Mouse (Mus musculus) megakaryocyte progenitor cell, adult 5-6 weeks (primary cell): ENCODE data around the gene Zfr. TPM values are rescaled to one million over a fixed set of nuclear protein-coding genes. Genes with fewer than 3 reads are reported as not detected.
"Not testable (repeated sequence)": the region's sequence is repeated elsewhere in the genome, so short reads cannot be mapped to it uniquely, and the experiment has no call there.

ENCODE experiments used
- ATAC-seq: replicated peaks from 2 replicates; pipeline ENCODE4 v1.8.0; 2016; ENCODE audit warnings: mild to moderate bottlenecking, moderate TSS enrichment, inconsistent platforms; ENCODE audit not compliant: poor library complexity
- total RNA-seq, 2 experiments: library from RNA; stranded (forward) in 1 of 2; stranded (reverse) in 1 of 2; fragments of 157-497, 149-512 nt in 1 of 2; fragments of 200-1000 nt in 1 of 2; gene quantifications; 2 replicates each; pipeline versions ENCODE4 v1.2.3 to v1.2.4; 2015 to 2017

Gene Zfr
- total RNA-seq, 2 experiments from 2014 or later = 49.0 to 147 TPM

DNA sequence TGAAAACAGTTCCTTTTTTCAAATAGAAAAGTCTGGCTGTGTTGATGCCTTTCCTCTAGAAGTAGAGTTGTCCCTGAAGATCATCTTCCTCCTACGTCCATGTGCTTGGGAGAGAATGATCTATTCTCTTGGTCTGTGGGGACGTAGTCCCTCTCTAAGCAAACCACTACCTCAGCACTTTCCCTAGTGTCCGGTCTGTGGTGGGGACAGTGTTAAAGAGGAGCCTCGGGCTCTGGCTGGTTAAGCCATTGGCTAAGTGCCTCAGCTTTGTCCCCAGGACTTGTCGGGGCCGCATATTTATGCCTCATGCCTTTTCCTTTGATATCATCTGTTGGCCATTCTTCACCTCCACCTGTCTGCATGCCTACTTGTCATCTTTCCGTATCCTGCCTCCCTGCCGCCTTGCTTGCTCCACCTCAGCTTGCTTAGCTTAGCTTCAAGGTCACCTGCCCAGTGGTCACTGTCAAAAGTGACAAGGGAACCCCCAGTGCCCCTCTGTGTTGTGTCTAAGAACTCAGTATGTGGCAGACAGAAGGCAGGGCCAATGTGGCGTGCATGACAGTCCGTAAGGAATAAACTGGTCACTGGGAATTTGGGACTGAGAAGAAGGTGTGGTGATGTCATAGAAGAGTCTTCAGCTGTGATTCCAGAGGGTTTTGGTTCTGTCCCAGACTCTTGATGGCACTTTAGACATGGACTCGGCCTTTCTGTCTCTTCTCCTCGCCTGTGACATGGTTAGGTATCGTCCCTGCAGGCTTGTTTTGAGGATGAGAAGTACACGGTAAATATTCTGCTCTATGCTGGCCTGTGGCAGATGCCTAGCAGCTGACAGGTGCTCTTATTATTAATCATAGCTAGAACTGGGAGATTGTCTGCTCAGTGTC lies 97.1 kb downstream of the Zfr start:
- no peak for ATAC-seq

DNA sequence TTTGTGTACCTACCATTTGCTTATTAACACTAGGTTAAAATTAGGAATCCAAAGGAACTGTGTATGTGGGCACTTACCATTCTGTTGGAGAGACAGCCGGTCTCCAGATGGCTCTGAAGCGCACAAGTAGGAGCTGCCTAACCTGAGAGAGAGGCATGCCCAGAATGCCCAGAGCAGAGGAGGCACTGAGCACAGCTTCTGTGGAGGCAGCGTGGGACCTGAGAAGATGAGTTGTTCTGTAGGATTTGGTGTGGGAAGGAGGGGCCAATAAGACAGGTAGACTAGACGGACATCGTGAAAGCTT lies 97.7 kb downstream of the Zfr start:
- no peak for ATAC-seq

DNA sequence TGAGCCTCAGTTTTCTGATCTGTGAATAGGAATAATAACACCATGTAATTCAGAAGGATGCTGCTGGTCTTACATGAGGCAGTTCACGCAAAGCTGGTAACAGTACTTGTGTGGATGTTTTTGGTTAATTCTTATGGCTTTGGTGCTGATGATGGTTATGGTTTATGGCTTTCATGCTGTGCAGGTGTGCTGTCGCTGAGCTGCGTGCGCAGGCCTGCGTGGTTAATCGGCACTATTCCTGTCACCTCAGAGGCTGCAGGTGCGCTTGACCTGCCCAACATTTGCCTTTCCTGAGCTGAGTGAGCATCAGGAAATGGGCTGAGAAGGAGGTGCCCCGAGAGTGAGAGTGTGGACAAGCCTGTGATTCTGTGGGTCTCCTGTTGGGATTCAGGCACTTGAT lies 98.5 kb downstream of the Zfr start:
- ATAC-seq = no peak

DNA sequence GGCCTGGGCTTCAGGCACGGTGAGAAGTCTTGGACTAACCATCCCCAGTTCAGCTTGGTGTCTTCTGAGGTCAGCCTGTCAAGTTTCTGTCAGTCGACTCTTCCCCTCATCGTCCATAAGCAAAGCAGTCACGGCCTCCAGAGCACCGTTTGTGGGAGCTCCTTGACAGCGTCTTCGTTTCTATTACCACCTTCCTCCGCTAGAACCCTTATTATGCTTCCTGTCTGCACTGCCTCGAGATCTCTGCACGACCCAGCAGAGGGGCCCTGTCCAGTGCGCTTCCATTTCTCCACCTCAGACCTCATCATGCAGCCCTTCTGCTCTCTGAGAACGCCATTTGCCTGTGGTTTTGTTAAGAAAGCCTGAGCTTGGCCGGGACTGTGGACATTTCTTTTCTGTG lies 99.2 kb downstream of the Zfr start:
- ATAC-seq = peak; percentile 61

DNA sequence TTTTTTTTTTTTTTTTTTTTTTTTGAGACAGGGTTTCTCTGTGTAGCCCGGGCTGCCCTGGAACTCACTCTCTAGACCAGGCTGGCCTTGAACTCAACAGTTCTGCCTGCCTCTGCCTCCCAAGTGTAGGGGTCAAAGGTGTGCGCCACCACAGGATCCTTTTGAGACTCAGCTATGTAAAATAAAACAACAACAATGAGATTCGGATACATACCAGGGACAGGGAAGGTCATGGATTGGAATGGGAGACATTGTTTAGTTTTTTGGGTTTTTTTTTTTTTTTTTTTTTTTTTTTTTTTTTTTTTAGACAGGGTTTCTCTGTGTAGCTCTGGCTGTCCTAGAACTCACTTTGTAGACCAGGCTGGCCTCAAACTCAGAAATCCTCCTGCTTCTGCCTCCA lies 99.7 kb downstream of the Zfr start:
- ATAC-seq = not testable (repeated sequence)

DNA sequence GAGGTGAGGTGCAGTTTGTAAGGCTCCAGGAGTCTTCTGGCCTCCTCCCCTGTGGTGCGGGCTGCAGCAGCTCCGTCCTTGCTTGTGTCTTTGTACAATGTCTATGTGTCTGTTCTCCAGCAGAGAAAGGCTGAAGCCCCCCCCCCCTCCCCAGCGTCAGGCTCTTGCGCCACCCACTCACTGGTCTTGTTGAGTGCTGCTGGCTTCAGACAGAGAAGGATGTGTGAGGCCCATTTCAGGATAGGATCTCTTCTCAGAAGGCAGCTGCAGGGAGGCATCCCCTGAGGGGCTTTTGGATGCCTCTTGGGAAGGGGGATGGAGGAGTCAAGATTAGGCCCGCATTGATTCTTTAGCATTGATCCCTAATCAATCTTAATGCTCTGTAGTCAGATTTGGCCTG lies 100.2 kb downstream of the Zfr start:
- ATAC-seq = no peak

DNA sequence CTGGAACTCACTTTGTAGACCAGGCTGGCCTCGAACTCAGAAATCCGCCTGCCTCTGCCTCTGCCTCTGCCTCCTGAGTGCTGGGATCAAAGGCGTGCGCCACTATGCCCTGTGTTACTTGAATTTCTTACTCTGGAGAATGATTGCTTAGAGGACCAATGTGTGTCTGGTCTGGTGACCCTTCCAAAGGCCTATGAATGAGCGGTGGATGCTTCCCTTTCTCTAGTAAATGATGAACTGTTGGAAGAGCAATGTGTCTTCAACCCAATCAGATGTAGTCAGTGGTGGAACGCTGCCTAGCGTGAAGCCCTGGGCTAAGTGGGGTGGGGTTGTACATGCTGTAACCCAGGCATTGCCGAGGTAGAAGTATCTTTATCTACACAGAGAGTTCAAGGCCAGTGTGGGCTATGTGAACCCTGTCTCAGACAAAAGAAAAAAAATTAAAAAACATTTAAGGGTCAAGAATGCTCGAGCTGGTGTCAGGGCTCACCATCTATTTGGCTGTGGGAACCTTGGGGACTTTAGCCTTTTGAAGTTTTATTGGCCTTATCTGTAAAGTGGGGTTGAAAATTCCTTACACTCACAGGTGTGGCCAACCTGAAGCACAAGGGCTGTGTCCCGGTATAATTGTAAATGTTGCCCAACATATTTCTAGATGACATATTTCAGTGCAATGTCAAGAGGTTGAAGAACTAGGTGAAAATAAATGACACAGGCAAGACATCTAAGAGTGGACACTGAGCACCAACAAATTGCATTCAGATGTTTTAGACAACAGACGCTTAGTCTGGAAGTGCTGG lies 101.2 kb downstream of the Zfr start:
- no peak for ATAC-seq

DNA sequence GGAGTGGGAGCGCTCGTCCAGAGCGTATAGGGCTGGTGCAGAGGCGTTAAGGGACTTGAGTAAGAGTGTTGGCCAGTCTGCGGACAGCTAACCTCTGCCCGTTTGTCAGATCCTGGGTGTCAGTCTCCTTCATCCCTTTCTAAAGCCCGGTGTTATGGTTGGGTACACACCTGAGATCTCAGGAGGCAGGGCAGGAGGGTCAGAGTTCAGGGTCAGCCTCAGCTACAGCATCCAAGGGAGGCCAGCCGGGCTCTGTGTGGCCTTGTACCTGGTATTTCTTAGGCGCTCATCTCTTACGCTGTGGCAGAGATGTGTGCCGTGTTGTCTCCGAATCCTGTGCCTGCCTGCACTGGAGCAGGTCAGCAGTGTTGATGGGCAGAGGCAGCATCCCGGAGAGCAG lies 103.5 kb downstream of the Zfr start:
- no peak for ATAC-seq

DNA sequence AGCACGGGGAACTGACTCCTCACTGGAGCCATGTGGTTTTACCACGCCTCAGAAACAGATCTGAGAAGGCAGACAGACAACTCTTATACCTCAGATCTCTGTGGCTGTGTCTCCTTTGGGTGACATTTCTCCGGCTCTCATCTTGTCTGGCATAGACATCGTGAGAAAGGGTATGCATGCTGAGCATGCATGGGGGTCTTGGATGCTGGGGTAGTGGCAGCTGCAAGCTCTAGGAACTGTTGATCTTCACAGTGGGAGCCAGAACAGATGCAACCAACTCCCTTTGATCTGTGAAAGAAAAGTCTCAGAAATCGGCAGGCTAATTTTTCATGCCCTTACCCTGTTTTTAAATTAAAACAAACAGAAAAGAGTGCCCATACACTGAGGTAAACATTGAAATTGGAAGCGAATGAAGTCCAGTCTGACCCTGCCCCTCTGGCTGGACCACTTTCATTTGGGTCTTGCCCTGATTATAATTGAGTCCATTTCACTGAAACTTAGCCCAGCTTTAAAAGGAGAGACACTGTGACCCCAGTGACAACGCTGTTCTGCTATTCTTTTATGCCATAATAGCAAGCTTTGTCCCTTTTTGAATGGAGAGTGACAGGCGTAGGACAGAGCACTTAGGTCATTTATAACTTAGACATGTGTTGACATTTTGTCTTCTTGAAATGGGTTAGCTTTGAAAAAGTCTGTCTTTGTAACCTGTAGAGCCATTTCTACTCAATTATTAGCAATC lies 105.1 kb downstream of the Zfr start:
- no peak for ATAC-seq

DNA sequence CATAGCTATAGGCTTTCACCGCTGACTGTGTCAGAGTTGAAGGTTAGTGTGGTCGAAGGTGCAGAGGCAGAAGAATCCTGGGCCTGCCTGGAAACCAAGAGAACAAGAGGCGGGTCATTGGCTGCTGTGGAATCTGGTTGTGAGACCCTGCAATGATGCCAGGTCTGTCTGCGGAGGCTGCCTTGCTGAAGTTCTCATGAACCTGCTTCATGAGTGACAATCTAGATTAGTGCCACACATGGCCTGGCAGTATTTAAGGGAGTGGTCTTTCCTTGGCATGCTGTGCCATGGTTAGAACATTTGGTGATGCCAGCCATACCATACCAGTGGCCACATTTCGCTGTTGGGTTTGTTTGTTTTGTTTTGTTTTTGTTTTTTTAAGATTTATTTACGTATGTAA lies 105.8 kb downstream of the Zfr start:
- ATAC-seq = no peak

DNA sequence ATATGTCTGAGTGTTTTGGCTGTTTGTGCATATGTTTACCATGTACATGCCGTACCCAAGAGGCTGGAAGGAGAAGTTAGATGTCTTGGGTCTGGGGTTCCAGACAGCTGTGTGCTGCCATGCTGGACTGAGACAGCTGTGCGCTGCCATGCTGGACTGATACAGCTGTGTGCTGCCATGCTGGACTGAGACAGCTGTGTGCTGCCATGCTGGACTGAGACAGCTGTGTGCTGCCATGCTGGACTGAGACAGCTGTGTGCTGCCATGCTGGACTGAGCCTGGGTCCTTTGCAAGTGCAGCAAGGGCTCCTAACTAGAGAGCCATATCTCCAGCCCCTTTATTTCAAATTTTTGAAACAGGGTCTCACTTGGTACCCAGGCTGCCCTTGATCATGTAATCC lies 106.6 kb downstream of the Zfr start:
- no peak for ATAC-seq

DNA sequence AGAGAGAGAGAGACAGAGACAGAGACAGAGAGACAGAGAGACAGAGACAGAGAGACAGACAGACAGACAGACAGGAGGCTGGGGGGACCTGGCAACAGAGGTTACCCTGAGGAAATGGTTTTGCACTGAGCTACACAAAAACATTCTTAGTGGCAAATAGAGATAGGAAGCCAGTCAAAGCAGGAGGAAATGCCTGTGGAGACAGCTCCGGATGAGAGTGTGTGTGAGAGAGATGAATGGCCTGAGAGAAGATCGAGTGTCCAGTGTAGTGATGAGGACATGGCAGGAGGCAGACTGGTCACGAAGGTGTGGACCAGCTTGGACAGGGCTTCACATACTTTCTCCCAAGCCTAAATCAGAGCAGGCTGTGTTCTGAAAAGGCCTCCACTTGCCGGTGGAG lies 107.4 kb downstream of the Zfr start:
- no peak for ATAC-seq

DNA sequence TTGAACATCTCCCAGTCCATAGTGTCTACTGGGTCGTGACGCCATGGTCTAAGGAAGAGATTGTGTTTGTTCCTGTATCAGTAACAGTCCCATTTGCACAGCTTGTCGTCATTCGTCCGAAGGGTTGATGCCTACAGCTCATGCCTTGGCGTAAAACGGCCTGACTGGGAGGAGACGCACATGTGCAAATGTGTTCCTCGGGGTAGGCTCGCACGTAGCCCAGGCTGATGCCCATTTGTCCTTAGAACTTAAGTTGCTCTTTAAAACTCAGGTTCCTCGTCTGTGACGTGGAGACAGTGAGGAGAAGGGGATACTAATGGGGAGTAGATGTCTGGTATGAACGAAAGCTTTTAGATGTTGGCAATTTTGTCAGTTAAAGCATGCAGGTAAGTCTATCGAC lies 109.3 kb downstream of the Zfr start:
- ATAC-seq = no peak

DNA sequence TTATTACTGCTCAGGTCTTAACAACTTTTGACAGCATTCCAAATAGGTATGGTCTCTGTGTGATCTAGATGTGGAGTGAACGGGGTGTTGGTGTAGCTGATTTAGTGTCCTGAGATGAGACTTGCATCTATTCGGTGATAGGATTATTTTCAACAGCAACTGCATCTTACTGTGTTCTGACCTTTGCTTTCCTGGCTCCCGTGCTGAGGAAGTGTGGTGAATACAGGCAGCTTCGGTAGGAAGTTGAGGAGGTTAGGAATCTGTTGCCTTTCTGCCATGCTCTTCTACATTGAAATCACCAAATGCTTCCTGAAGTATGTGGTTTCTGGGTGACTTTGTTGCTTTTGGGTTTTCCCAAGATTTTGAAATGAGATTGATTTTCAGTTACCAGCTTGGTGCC lies 109.7 kb downstream of the Zfr start:
- no peak for ATAC-seq

DNA sequence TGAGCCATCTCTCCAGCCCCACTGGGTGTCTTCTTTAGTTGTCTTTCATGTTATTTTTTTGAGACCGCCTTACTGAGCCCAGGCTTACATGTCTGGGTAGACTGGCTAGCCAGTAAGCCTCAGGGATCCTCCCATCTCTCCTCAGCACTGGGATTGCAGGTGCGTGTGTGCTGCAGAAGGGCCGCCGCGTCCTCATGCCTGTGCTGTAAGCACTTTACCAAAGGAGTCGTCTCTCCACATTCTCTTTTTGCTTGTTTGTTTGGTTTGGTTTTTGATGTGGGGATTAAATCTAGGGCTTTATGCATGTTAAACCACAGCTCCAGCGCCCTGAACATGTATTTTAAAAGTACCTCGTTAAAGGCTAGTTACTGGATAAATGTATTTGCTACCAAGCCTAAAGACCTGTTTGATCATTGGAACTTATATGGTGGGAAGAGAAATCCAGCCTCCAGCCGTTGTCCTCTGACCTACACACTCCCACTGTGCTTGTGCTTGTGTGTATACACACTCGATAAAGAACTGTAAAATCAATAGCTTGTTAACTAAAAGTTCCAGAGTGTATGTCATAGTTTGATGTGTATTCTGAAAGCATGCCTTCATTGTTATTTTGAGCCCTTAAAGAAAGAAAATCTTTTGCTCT lies 112.1 kb downstream of the Zfr start:
- ATAC-seq = no peak

DNA sequence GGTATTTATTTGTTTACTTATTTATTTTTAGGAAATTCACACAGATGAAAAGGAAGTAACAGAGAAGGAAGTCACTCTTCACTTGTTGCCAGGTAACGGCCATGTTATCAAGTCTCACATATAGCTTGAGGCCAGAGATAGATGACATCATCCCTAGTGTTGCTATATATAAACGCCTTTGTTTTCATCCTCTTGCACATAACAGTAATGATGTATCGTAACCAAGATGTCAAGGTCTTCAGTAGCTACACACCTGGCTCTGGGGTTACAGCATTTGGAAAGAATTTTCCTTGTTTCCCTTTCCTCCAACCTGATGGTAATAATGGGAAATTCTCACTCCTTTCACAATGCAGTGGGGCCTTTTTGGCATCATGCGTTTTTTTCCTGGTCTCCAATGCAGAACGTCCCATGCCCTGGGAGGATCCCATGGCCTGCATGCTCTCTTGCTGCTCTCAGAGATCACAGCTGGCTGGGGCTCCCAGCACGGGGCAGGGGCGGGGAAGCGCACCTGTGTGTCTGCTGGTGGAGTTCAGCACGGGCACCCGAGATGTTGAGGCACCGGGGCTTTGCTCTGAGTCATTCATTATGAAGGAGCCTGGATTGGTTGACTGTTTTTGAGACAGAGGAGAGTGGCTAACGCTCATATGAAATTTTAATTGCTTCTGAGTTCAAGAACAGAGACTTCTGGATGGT lies 112.8 kb downstream of the Zfr start:
- ATAC-seq = peak; percentile 80

DNA sequence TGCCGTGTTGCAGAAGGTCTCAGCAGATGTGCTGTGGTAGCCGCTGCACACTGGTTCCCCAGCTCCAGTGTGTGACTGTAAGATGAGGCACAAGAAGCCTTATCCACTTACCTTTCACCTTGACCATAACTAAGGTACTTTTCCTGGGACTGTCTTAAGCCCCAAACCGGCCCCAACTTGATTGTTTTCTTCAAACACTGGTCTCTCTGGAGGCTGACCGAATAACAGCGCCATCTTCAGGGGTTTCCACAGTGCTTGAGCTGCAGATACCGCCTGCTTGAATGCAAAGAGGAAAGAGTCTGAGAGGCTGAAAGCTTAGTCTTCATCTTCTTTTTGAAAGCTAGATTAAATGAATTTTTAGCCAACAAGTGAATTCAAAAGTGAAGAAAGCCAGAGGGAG lies 113.8 kb downstream of the Zfr start:
- no peak for ATAC-seq

DNA sequence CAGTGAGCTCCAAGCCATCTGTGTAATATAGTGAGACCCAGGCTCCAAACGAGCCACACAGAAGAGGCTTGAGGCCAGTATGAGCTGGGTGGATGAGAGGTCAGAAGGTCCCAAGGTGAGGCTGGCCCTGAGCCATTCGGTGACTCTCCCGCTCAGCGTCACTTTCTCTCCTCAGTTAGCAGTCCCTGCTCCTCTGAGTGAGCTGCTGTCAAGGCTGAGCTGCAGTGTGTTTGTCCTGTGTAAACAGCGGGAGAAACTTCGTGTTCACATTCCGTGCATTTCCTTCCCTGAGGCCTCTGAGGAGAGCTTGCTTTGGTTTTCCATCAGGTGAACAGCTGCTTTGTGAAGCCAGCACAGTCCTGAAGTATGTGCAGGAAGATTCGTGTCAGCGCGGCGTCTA lies 114.8 kb downstream of the Zfr start:
- ATAC-seq = no peak

DNA sequence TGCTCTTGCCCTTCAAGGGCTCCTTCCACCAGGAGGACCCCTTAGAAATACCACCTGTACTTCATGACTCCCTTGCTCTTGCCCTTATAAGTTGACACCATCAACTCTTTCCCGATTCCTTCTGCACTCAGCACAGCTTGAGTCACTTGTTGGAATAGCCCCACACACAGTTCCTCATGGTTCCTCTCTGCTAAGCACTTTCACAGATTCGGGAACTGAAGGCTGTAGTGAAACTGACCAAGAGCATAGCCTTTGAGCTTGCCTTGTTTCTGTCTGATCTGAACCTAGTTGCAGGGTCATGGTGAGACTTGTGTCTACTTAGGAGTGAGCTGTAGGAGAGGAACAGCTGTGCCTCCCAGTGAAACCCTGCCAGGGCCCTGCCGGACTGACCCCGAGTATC lies 115.4 kb downstream of the Zfr start:
- ATAC-seq = no peak
